Mouse (Mus musculus) heart, adult 11 months (tissue): ENCODE results near the gene Magel2.

Experiments used
- DNase-seq: peaks from one replicate; pipeline ENCODE4 v3.0.0; 2022

Magel2 gene

GRCm38 (mm10) chr7:62423210-62423609 is 46.4 kb downstream of the Magel2 start:
- no peak for DNase-seq

DNA sequence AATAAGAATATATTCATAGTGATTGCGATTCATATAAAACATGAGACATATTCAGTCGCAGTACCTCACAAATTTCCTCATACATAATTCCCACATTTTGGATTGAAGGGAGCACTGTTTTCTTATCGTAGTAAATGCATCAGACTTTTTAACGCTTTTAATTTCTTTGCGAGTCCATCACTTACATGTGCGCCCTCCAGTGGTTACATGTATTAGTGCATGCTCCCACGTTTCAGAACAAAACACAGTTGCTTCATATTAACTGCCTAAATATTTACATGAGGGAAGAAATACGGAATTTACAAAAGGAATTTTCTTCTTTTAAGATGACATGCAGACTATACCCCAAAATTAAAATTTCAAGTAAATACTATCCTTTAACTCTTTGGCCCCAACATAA is 51.5 kb downstream of the Magel2 start:
- DNase-seq, result no peak
